Mouse (Mus musculus): ENCODE data around the gene Trak1.
"Not testable (repeated sequence)": the region's sequence is repeated elsewhere in the genome, so short reads cannot be mapped to it uniquely, and the experiment has no call there.

Gene Trak1

DNA sequence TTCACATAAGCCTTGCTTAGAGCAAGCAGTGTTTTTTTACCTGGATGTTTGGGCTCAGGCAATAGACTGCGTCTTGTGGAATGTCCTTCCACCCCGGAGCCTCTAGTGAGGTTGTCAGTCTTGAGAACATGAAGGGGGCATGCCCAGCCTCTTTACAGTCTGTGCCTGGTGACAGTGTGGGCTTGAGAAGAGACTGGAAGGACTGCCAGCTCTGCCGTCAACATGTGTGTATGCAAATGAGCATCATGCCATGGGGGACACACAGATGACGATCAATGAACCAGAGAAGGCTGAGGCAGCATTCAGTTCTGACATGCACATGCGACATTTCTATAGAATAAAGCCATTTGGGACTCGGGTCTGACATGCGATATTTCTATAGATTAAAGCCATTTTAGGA lies 132.3 kb downstream of the Trak1 start:
- DNase-seq (ENCODE audit: low read depth, low spot score), result no peak

DNA sequence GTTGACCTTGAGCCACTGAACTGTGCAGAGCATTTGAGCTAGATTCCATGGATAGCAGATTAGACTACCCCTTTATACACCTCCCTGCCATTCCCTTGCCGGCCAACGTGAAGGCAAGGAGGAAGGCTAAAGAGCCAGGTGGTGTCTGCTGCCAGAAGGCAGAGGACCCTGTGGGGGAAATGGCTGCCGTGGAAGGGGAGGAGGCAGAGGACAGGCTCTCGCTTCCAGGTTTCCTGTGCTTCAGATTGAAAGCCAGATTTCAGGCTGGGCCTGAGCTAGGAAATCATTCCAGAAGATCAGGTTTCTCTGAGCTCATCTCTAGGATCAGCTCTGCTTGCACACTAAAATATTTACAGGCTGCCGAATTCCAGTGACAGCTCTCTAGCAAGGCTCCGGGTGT lies 133.1 kb downstream of the Trak1 start:
- peak; percentile 4 for DNase-seq (ENCODE audit: low read depth, low spot score)

DNA sequence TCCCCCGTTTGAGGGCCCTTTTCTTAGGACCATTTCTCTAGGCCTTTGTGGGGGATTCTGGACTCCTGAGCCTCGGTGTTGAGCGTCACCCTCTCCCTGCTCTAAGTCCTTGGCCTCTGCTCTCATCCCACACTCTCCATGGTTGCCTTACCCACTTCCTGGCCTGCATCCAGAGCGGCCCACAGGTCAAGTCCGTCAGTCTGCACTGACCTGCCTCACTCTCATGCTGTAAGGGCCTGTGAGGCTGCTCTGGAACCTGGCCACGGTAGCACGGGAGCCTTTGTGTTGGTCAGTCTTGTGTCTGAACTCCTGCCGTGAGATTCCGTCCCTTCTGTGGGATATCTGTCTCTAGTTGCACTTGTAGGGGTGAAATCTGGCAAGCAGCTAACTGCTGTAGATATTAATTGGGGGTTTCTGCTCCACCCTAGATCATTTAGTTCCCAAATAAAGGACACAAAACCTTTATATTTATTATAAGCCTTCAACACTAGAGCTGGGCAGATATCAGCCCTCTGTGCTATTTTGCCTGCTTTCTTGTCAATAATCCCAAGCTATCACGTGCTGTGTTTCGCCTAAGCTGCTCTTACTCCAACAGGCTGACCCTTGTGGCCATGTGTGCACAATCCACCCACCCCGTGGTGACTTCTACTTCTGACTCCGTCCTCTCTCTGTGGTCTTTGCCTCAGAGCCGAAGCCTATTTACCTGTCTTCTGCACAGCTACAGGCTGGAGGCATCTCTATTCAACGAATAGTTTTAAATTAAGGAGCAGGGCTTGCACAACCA lies 136.6 kb downstream of the Trak1 start:
- DNase-seq (ENCODE audit: low read depth, low spot score), result no peak

DNA sequence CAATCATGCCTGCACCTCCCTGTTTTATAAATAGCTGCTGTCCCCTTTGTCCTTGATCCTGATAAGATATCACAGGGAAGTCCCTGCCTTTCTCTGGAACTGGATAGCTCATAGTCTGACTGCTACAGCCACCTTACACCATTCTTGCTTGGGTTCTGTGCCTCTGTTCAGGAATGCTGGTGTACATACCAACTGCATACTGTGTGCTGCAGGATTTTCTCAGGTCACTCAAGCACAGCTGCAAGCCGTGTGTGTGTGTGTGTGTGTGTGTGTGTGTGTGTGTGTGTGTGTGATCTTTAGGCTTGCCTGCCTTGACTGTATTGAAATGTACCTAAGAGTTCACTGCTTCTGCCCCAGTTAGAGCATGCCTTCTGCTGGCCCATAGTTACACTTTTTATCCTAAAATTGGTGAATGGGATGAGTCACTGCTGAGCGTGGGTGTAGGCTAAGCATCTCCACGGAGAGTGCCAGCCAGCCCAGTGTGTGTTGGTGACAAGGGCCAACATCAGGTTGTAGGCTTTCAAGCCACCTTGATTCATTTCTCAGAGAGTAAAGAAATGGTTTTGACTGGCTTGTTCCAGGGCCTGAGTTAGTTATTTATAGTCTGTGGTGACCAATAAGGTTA lies 138.1 kb downstream of the Trak1 start:
- DNase-seq (ENCODE audit: low read depth, low spot score), result no peak

DNA sequence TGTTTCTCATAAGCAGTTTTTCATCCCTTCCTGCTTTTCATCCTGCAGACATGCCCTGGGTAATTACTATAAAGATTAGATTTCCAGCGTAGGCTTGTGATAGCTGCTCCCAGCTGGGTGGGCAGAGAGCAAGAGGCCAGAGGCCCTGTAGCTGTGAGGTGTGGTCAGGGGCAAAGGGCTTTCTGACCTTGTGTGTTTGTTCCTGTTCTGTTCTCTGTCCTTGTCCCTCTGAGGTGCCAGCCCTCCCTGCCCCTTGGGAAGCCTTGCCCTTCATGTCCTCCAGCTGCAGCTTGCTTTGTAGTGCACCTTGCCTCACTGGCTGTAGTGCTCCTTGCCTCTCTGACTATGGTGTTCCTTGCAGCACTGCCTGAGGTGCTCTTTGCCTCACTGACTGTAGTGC lies 139.2 kb downstream of the Trak1 start:
- DNase-seq (ENCODE audit: low read depth, low spot score), result no peak

DNA sequence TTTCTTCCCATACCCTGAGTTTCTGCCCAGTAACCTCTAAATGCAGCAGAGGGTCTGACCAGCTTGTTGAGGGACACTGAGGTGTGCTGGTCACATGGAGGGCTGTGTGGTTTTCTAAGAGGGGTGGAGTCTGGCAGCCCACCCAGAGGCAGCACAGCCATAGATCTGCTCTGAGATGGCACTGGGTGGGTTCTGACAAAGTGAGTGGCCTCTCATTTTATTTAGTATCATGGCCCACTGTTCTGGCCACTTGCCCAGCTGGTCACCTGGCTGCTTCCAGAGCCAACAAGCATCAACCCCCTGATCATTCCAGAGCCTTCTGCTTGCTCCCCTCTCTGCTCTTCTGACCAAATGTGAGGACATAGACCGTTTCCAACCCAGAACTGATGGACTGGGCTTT lies 144.8 kb downstream of the Trak1 start:
- no peak for DNase-seq (ENCODE audit: low read depth, low spot score)

DNA sequence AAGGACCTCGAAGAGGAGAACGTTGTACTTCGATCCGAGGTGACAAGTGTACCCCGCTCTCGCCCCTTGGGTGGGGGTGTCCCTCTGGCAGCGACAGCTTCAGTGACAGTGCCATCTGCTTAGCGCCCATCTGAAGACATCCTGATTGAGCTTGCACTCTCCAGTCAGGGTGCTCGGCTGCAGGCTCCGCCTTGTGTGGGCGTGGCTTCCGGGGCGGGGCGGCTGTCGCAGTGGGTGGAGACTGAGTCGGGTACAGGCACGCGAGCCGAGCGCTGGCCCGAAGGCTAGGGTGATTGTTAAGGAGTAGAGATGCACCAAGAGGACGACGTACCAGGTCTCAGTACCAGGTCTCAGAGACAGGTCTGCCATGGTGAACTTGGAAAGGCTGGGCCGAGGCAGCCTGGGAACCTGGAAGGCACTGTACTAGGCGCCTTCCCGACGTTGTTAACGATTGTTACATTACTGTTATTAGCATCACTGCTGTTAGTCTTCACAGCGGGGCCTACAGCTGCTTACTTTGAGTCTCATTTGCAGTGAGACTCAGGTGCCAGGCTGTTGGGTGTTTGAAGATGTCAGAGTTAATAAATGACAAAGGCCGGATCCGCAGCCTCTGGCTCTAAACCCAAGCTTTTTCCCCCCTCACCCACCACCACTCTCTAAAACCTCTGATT lies 146.5 kb downstream of the Trak1 start:
- DNase-seq (ENCODE audit: low read depth, low spot score), result no peak

DNA sequence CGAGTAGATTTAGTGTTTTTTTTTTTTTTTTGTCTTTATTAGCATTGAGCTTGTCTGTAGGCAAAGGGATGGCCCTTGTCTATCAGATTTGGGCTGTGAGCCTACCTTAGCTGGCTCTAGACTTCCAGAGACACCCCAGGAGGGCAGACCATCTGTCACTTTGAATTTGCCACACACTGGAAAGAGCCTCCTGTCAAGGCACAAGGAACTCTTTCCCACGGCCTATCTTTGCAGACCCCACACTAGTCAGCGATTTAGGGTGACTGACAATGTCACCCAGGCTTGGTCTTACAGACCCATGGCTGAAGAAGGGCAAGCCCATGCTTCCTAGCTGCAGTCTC lies 147.0 kb downstream of the Trak1 start:
- DNase-seq (ENCODE audit: low read depth, low spot score), result no peak

DNA sequence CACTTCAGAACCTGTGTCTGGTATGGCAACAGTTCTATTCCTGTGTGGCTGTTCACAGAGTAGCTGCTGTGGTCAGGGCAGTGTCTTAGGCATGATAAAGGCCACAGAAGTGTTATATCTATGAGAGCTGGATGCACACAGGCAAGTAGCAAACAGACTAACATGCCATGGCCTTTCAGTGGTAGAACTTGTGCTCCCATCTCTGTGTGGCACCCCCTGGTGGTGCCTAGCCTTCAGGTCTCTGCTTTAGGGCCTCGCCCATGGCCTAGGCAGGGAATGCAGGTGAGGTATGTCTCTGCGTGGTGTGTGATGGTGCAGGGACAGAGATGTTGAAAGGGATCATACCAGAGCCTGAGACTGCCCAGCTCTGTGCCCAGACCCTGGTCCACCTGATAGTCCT lies 148.1 kb downstream of the Trak1 start:
- DNase-seq (ENCODE audit: low read depth, low spot score), result peak; percentile 5

DNA sequence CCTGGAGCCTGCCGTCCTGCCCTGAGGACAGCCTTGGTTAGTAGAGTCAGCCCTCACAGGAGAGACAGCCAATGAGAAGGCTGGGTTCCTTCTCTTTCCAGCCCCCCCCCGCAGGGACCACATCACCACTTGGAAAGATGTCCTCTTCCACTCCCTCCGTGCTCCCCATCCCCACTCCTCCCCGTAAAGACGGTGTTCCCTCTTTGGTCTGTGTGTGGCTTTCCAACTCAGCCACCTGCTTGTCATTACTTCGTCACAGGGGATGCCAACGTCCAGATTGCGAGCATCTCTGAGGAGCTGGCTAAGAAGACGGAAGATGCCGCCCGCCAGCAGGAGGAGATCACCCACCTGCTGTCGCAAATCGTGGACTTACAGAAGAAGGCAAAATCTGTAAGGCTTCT lies 149.1 kb downstream of the Trak1 start:
- no peak for DNase-seq (ENCODE audit: low read depth, low spot score)

DNA sequence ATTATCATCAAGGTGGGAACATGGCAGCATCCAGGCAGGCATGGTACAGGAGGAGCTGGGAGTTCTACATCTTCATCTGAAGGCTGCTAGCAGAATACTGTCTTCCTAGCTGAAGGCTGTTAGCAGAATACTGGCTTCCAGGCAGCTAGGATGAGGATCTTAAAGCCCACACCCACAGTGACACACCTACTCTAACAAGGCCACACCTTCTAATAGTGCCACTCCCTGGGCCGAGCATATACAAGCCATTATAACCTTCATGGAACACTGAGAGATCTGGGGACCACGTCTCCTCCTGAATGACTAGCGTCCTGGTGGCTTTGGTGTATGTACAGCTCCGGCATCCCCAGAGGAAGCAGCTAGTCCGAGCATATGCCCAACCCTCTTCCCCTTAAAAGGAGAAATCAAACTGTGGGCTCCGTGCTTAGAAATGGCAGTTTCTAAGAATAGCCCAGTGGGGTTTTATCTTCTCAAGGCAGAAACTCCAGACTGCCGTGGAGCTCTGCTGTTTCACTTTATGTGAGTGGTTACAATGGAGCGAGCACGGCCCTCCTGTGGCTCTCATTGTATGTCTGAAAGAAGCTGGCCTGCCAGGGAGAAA lies 155.1 kb downstream of the Trak1 start:
- not testable (repeated sequence) for DNase-seq (ENCODE audit: low read depth, low spot score)

DNA sequence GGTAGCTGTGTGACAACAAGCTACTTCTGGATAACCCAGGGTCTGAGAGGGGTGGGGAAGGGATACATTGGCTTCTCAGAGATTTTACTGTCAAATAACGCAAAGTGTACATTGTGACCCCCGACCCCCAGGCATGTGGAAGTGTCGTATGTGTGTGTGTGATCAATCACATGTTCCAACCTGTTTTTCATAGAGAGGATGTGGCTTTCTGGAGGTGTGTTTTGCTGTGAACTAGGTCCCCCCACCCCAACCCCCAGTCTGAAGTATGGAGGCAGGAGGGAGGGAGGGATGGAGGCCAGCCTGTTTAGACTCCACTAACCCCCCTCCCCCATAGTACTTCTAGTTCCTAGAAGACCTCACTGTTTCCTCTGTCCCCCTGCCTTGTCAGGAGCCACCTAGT lies 157.6 kb downstream of the Trak1 start:
- DNase-seq (ENCODE audit: low read depth, low spot score), result no peak

DNA sequence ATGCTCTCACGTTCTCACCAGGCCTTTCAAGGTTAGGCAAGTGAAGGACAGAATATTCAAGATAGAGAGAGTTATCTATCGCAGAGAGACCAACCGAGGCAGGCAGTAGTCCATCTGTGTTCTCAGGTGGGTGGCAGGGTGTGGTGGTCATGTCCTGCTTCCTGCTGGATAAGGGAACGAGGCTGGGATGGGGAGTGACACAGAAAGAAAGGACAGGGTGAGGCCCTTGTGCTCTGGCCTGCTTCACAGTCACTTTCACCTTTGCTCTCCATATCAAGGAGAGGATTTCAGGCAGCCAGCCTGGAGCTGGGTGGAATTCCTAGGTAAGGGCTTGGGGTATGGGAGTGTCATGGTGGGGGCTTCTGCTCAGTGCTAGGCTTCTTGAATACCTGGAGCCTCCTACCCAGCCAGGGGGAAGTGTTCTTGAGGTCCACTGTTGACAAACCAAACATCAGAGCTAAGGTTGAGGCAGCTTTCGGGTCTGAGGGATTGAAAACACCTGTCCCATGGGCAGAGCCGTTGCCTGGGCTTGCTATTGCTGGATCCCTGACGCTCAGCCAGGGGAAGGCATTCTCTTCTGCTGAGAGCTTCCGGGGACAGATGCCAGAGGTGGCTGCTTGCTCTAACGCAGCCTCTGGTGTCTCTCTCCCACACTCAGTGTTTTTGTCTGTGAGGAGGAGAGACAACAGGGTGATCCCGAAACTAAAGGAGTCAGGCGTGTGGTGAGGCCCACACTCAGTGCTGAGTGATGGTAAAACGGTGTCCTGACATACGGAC lies 159.6 kb downstream of the Trak1 start:
- no peak for DNase-seq (ENCODE audit: low read depth, low spot score)

DNA sequence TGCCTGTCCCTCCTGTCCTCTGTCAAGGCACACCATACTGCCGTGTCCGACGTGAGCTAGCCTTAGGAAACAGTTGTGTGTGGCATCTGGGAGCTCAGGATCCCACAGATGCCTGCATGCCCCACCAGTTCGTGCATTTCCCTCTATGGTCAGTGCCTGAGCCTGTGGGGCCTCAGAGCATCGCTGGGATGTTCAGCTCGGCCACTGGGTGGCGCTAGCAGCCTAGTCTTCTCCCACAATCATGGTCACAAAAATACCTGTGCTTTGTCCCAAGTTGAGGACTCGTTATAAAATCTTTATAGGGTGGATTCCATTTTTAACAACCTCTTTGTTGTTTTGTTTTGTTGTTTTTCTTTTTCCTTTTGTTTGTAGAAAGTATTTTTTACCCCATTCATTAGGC lies 161.2 kb downstream of the Trak1 start:
- peak; percentile 60 for DNase-seq (ENCODE audit: low read depth, low spot score)

DNA sequence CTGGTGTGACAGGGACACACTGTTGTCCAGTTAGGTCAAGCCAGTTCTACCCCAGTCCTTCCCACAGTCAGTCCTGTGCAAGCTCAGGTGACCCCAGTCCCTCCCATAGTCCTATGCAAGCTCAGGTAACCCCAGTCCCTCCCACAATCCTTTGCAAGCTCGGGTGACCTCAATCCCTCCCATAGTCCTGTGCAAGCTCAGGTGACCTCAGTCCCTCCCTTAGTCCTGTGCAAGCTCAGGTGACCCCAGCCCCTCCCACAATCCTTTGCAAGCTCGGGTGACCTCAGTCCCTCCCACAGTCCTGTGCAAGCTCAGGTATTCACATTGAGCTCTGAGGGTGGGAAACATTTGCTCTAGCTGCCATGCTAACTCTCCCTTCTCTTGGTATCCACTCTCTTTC lies 162.6 kb downstream of the Trak1 start:
- DNase-seq (ENCODE audit: low read depth, low spot score), result no peak

DNA sequence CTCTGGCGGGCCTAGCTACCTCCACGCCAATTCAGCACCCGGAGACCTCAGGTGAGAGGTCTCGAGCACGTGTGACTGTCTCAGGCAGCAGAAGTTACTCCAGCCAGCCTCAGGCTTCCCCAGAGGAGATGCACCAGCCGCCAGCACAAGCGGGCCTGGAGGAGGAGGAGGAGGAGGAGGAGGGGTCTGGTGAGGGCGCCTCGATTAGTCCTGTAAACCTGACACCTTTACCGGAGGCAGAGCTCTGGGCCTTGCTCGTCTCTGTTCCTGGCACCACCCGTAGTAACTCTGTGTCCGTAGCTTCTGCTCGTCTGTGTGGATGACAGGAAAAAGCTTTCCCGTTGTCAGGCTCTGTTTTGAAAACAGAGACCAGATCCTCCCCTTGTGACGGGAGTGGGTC lies 163.2 kb downstream of the Trak1 start:
- DNase-seq (ENCODE audit: low read depth, low spot score), result no peak

DNA sequence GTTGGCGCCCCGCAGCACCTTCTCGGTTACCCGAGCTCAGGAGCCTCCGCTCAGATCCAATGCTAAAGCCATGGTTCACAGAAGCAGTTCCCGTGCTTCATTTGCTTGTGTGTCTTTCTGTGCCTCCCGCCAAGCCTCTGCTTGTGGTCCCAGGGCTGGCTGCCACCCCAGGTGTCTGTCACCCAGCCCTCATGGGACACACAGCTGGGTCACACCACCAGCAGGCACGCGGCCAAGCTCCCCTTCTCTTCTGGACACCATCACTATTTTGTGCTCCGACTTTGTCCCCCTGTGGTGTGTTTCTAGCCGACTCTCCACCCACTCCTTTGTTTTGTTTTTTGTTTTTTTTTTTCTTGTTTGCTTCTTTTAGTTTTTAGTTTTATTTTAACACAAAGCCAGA lies 170.2 kb downstream of the Trak1 start:
- no peak for DNase-seq (ENCODE audit: low read depth, low spot score)

DNA sequence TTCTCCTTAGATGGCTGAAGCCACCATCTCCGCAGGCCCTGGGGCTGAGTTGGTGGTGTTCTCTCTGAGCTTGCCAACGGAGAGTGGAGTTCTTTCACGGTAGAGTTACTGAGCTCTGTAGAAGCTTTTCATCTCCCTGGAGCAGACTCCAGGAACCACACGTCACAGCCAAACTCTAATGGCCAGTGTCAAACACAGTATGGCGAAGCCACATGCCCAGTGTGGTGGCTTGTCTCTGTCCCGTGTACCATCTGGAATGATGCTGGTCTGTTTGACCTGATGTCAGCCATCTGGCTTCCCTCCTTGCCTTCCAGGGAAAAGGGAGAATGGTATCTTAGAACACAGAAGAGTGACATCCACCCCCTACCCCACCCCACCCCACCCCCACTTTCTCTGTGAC lies 172.4 kb downstream of the Trak1 start:
- DNase-seq (ENCODE audit: low read depth, low spot score), result no peak

DNA sequence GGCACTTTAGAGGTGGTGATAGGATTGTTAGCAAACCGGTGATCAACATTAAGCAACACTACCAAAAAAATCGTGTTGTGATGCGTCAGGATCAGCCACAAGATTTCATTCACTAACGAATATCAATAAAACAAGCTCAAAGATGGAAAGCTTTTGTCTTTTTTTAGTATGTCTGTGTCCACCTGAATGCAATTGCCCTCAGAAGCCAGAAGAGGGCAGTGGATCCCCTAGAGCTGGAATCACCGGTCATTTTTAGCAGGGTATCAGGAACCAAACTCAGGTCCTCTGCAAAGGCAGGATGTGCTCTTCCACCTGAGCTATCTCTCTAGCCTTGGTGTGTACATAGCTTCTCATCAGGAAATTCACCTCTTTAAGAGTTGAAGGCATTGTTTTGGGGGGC lies 177.5 kb downstream of the Trak1 start:
- no peak for DNase-seq (ENCODE audit: low read depth, low spot score)

DNA sequence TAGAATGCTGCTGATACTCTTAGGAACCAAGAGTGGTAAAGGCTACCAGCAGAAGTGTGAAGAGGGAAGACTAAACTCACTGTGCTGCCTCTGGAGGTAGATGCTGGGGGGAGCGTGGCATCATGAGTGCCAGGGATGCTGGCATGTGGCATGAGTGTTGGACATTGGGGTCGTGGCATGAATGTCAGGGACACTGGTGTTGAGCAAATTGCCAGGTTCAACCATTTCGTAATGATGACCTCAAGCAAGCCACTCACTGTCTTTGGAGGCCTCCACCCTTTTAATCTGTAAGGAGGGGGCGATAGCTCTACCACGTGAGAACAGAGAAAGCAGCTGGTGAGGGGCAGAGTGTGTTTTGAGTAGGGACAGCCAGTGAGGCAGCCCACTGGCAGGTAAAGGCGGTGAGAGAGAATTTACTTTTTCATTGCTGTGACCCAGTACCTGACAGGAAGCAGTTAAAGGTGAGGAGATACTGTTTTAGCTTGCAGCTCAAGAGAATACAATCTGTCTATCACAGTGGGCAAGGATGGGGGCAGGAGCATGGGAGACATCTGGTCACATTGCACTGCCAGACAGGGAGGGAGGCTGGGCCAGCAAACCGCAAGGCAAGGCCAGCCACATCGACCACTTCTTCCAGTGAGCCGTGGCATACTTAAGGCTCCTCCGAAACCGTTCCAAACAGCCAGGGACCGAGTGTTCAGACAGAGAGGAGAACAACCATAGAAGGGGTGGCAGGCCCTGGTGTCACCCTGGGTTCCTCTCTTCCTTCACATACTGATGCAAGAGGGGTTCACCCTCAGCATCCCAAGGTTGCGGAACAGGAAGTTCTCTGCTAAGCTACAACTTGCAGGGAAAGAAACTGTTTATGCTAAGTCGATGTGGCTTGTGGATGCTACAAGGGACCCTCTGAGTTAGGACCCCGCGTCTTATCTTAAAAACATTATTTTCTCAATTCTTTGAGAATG lies 178.5 kb downstream of the Trak1 start:
- DNase-seq (ENCODE audit: low read depth, low spot score), result no peak
